Mouse (Mus musculus) C2C12 (cell line): ENCODE data around the gene Spint2. TPM values are rescaled to one million over a fixed set of nuclear protein-coding genes. Genes with fewer than 3 reads are reported as not detected.

Experiments
- H3K27me3 ChIP-seq: one replicate; pipeline ENCODE4 v1.6.1; 2011; ENCODE audit not compliant: control insufficient read depth, insufficient read depth, insufficient read length
- H3K36me3 ChIP-seq: one replicate; pipeline ENCODE4 v1.6.1; 2011; ENCODE audit not compliant: control insufficient read depth, insufficient read depth
- H3K4me3 ChIP-seq: one replicate; pipeline ENCODE4 v1.5.1; 2011; ENCODE audit warnings: mild to moderate bottlenecking, control low read depth; ENCODE audit not compliant: poor library complexity, insufficient read depth, severe bottlenecking
- H3K79me2 ChIP-seq: one replicate; pipeline ENCODE4 v1.6.1; 2011; ENCODE audit not compliant: control insufficient read depth, insufficient read depth
- H3K79me3 ChIP-seq: one replicate; pipeline ENCODE4 v1.6.1; 2011; ENCODE audit warnings: low read depth, control low read depth
- H3ac ChIP-seq: one replicate; pipeline ENCODE3; 2011; ENCODE audit warnings: low read depth; ENCODE audit not compliant: control insufficient read depth, insufficient read length
- CEBPB ChIP-seq: IDR thresholded peaks from one replicate; pipeline ENCODE4 v1.6.1; 2011; ENCODE audit warnings: low read depth, mild to moderate bottlenecking, control low read depth, moderate library complexity
- CTCF ChIP-seq: IDR thresholded peaks from one replicate; pipeline ENCODE4 v1.5.1; 2011; ENCODE audit not compliant: control insufficient read depth, insufficient read depth, insufficient read length
- FOSL1 ChIP-seq: IDR thresholded peaks from one replicate; pipeline ENCODE4 v1.8.0; 2011; ENCODE audit warnings: mild to moderate bottlenecking, low read length; ENCODE audit not compliant: poor library complexity, insufficient read depth, severe bottlenecking
- MAX ChIP-seq: IDR thresholded peaks from one replicate; pipeline ENCODE4 v1.6.1; 2011; ENCODE audit warnings: mild to moderate bottlenecking, control low read depth
- MYOD1 ChIP-seq: IDR thresholded peaks from one replicate; pipeline ENCODE4 v1.6.1; 2011; ENCODE audit warnings: low read depth; ENCODE audit not compliant: control insufficient read depth, insufficient read length
- MYOG ChIP-seq: IDR thresholded peaks from one replicate; pipeline ENCODE4 v1.6.1; 2011; ENCODE audit not compliant: control insufficient read depth, insufficient read length; ENCODE audit errors: extremely low read depth
- USF1 ChIP-seq: IDR thresholded peaks from one replicate; pipeline ENCODE4 v1.6.1; 2011; ENCODE audit warnings: low read depth, mild to moderate bottlenecking, control low read depth, moderate library complexity
- polyA plus RNA-seq: library from polyadenylated mRNA; unstranded; fragments of >200 nt; fragmentation: generic; extraction: Trizol; gene quantifications from one replicate; pipeline ENCODE4 v1.2.1, GENCODE M21; 2012; ENCODE audit warnings: missing spikeins

The Spint2 gene
- polyA plus RNA-seq, 1 experiment = not detected

DNA sequence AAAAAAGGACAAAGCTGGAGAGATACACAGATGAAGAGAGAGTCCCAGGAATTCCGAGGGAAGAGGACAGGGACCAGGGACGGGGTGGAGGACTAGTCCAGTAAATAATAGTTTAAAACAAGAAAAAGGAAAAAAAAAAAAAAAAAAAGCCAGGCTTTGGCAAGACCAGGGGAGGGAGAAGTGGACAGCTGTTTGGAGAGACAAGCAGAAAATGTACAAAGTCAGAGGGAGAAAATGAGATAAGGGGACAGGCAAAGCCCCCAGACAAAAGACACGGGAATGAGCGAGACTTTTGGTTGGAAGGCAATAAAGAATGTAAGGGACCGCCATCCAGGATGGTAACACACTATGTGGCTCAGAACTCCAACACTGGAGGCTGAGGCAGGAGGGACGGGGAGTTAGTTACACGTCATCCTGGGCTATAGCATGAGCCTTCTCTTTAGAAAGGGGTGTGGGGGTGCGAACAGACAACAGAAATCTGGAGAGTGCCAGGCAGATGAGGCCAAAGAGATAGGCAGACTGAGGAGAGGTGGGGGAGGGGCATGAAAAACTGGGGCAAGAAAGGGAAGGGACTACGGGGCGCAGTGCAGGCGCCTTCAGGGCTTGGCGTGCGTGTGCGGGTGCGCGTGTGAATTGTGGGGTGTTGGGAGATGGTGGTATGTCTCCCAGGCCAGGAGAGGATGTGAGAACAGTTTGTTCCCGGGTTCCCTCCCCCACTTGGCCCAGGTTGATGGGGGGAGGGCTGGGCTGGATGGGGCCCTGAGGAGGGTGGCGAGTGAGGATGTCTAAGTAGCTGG is 36.6 kb upstream of the Spint2 start:
- Histone ChIP-seq H3K4me3 (no peak overlapping the region), H3K79me2 (no peaks in the 10 kb centered on the region), H3K36me3 (no peaks in the 10 kb centered on the region), H3K27me3 (no peaks in the 10 kb centered on the region), H3ac (no peak overlapping the region), H3K79me3 (no peaks in the 10 kb centered on the region)
- no peak for TF ChIP-seq MYOD1
- TF ChIP-seq CTCF = no peak
- TF ChIP-seq MAX = no peak
- no peak for TF ChIP-seq FOSL1
- TF ChIP-seq USF1 = no peak
- no peak for TF ChIP-seq MYOG
- TF ChIP-seq CEBPB = no peak

DNA sequence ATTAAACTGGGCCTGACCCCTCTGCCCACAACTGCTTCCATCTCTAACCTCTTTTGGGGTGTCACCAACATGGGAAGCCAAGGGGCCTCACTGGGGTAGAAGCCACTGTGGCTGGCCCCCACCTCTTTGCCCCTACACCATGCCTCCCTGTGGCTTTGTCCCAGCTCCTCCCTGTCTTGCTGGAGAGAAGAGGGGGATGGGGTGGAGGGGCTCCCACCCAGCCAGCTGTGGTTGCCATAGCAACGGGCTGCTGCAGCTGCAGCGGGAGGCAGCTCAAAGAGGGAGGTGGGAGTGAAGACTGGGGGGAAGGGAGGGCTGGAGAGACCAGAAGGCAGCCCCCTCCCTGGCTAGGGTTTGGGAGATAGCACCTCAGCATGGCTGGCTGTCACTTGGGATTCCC is 35.8 kb upstream of the Spint2 start:
- Histone ChIP-seq H3ac (no peak overlapping the region), H3K79me2 (no peaks in the 10 kb centered on the region), H3K4me3 (no peak overlapping the region), H3K27me3 (no peaks in the 10 kb centered on the region), H3K36me3 (no peaks in the 10 kb centered on the region), H3K79me3 (no peaks in the 10 kb centered on the region)
- TF ChIP-seq USF1 = no peak
- TF ChIP-seq MYOD1 = no peak
- no peak for TF ChIP-seq MYOG
- TF ChIP-seq FOSL1 = no peak
- no peak for TF ChIP-seq CTCF
- TF ChIP-seq MAX = no peak
- no peak for TF ChIP-seq CEBPB

DNA sequence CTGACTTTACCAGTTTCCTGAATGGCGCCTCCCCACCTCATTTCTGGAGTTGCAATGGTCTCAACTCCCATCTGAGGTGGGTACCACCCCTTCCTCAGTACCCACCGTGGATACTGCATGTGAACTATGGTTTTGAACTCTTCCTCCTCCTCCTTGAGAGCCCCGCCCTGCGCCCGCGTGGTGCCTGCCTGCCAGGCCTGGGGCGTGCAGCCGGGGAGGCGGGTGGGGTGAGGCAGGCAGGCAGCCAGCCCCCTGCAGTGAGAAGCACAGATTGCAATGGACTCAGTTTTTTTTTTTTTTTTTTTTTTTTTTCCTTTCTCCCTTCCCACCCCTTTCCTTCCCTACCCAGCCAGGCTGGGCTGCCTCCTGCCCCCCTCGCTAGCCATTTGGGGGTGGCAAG is 35.3 kb upstream of the Spint2 start:
- TF ChIP-seq CTCF (no peak), CEBPB (no peak), MAX (no peak), MYOD1 (no peak), FOSL1 (no peak)
- H3K4me3 ChIP-seq = no peak overlapping the region

DNA sequence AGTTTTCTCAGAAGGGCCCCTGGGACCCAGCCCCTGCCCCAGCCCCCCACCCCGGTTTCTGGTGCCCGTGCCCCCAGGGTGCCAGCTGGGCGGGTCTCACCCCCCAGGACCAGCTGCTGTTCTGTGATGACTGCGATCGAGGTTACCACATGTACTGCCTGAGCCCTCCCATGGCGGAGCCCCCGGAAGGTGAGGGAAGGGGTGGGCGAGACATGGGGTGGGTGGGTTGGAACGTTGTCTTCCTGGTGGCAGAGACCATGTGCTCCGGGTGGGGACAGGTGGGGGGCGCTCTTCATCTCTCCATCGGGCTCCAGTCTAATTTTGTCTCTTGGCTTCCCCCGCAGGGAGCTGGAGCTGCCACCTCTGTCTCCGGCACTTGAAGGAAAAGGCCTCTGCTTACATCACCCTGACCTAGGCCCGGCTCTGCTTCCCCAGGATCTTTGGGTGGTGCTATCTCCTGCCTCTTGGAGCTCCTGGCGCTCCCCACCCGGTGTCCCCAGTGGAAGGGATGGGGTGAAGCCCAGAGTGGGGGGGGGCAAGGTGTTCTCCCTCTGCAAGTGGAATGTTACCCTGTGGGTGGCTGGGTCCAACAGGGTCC is 34.5 kb upstream of the Spint2 start:
- no peaks in the 10 kb centered on the region for H3K79me3 ChIP-seq
- no peak for TF ChIP-seq FOSL1
- H3ac ChIP-seq = no peak overlapping the region
- no peaks in the 10 kb centered on the region for H3K36me3 ChIP-seq
- H3K27me3 ChIP-seq = no peaks in the 10 kb centered on the region
- H3K79me2 ChIP-seq = no peaks in the 10 kb centered on the region
- no peak overlapping the region for H3K4me3 ChIP-seq

More for the DNA sequence above, 35.3 kb upstream of the Spint2 start:
- H3K27me3 ChIP-seq = no peaks in the 10 kb centered on the region
- no peaks in the 10 kb centered on the region for H3K36me3 ChIP-seq
- no peaks in the 10 kb centered on the region for H3K79me3 ChIP-seq
- no peaks in the 10 kb centered on the region for H3K79me2 ChIP-seq
- H3ac ChIP-seq = no peak overlapping the region

DNA sequence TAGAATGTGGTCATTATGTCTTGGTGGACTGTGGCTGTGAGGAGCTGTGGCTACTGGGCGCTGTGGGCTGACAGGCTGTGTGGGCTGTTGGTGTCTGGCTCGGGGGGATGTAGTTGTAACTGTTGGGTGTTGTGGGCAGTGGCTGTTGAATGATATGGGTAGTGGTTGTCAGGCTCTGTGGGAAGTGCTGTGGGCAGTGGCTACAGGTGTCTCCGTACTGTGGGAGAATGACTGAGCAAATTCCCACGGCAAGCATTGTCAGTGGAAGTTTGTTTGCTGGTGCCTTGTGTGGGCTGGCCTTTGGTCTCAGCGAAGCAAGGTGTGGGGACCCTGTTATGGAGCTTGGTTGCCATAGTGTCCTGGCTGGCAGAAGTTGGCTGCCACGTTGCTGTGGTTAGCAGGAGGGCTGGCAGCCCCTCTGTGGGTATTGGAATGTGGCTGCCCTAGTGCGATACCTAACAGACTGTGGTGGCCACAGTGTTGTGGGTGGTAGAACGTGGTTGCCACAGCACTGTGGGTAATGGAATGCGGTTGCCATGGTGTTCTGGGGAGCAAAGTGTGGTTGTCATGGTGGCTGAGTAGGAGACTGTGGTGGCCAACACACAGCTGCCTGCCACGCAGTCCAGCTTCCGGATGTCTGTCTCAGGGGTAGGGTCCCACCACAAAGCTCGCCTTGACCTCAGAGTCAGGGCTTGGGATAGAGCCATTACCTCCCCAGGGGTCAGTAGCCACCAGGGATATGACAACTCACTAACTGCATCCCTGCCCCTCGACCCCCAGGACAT is 33.3 kb upstream of the Spint2 start:
- Histone ChIP-seq H3K27me3 (no peaks in the 10 kb centered on the region), H3K79me2 (no peaks in the 10 kb centered on the region), H3K79me3 (no peaks in the 10 kb centered on the region), H3K36me3 (no peaks in the 10 kb centered on the region), H3K4me3 (no peak overlapping the region), H3ac (no peak overlapping the region)
- TF ChIP-seq CEBPB (no peak), MAX (no peak), CTCF (no peak), MYOD1 (no peak), FOSL1 (no peak), MYOG (no peak)
